Mouse (Mus musculus): ENCODE measurements around the gene Parpbp. TPM values are rescaled to one million over a fixed set of nuclear protein-coding genes. Genes with fewer than 3 reads are reported as not detected.

Gene Parpbp
- not detected for total RNA-seq (2021)
- long read RNA-seq, experiment 1, result 0 reads
- long read RNA-seq, experiment 2, result 0 reads

DNA sequence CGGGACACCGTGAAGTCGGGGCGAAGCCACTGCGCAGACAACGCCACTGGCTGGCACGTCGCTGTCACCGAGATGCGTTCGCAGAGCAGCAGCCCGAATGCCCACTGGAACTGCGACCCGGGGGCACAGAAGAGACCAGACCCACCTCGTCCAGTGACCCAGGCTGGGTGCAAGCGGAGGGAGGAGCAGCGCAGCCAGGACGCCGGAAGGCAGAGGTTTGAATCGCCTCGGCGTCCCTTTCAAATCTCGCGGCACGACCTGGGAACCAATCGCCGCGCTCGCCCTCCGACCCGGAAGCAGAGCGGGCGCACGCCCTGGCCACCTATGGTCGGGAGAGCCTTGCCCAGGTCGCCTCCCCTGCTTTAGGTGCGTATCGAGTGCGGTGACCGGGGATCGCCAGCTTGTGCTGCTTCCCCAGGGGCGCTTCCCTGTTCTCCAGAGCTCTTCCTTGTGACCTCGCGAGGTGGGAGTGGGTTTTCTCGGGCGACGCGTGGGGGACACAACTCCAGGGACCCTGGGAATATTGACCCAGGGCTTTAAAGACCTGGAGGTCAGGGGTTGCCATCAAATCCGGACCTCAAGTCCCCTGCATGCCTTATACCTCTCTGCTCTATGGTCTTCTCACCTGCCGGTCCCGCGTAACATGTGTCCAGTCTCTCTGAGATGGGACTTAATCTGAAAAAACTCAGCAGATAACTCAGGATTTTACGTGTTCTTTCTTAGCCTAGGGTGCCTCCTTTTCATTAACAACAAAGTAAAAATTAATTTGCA lies at the start of gene Parpbp, which contains the start of gene Nup37:
TSS of gene Parpbp (minus strand) at position 235 of the 771 bp plus-strand sequence.
TSS of gene Nup37 (plus strand) at position 286 of the 771 bp plus-strand sequence.
- DNase-seq, result peak; percentile 92
- Histone ChIP-seq H3K27ac (peak within 1 kb of the TSS; percentile 84), H3K4me3 (peak within 1 kb of the TSS; percentile 96)
- TF ChIP-seq CTCF (IDR thresholded peaks at IDR 0.05), result no peak
- intact Hi-C loops (cut with DNase I), result loop anchor here (10.0 kb wide), 1 partner anchor 158 kb away; no protein-coding TSS in a partner anchor

DNA sequence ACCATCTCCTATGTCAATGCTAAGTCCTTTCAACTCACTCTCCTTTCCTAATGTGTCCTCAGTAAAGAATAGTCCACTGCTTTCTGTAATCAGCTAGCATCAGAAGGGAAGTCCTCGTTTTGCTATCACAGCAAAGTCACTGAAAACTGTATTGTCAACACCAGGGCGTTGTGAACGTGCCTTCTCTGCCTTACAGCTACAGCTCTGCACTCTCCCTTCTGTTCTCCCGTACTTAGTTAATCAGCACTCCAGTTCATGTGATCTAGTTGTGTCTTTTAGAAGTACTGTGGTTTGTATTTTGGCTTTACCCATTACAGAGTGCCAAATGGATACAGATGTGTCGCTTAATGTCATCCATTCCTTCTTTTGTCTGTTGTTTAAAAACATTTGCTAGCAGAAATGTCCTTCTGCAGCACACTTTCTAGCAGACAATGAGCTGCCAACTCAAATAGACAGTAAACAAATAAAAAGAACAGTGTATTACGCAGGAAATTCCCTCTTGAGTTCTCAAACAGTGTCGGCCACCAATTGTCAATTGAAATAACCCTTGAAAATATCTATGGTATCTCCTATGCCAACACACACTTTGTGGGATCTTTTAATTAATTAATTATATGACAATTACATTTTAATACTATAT lies 20.8 kb upstream of the Parpbp start:
- H3K27ac ChIP-seq, result no peak overlapping the region
- intact Hi-C loops (cut with DNase I), result no loop called here
- no peak for DNase-seq
- no peak for TF ChIP-seq CTCF (IDR thresholded peaks at IDR 0.05)
- H3K4me3 ChIP-seq, result no peak overlapping the region

DNA sequence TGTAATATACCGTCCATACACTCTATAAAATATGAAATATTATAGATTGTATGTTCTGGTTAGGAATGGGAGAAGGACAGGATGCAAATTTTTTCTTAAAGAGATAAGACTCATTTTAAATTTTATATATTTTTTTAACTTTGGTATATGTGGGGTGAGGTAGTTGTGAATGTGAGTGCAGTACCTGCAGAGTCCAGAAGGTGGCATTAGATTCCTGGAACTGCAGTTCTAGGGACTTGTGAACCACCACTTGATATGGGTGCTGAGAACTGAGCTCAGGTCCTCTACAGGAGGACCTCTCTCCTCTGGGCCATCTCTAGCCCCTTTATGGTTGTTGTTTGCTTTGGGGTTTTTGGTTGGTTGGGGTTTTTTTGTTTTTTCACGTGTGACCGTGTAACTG lies 19.4 kb upstream of the Parpbp start:
- TF ChIP-seq CTCF (IDR thresholded peaks at IDR 0.05), result peak; percentile 54
- intact Hi-C loops (cut with DNase I), result no loop called here
- Histone ChIP-seq H3K27ac (no peak overlapping the region), H3K4me3 (no peak overlapping the region)
- DNase-seq, result no peak

DNA sequence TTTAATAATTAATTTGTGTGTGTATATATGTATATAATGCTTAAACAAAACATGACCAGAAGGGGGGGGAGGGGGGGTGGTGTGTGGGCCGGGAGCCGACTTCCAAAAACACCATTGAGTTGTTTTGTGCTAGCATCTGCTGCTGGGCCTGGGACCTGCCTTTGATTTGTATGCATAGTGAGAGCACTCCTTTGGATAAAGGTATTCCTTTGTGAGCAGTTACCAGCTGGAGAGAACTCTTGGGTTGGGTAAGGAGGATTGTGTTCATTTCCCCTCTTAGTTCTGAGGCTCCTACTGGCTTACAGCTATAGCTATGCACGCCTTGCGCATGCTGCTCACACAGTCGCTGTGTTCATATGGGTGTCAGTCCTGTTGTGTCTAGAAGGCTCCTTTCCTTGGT lies 15.9 kb upstream of the Parpbp start:
- no peak overlapping the region for H3K27ac ChIP-seq
- intact Hi-C loops (cut with DNase I), result no loop called here
- no peak for TF ChIP-seq CTCF (IDR thresholded peaks at IDR 0.05)

DNA sequence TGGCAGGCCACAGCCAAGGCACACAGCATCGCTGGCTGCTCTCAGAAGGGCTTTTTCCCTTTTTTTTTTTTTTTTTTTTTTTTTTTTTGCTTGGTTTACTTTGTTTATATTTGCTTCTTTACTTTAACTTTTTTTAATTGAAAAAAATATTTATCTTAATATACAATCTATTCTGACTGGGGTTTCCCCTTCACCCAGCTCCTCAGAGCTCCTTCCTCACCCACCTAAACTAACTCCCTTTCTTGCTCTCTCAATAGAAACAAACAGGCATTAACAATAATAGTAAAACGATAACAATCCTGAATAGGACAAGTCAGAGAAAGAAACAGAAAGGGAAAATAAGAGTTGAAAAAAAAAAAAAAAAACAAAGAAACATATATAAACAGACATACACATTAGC lies 15.4 kb upstream of the Parpbp start:
- no peak overlapping the region for H3K27ac ChIP-seq
- TF ChIP-seq CTCF (IDR thresholded peaks at IDR 0.05), result no peak
- no peak for DNase-seq
- intact Hi-C loops (cut with DNase I), result no loop called here
- no peak overlapping the region for H3K4me3 ChIP-seq

More for the DNA sequence above, 15.9 kb upstream of the Parpbp start:
- no peak overlapping the region for H3K4me3 ChIP-seq
- DNase-seq, result no peak

- Histone ChIP-seq H3K27ac (no peak overlapping the region), H3K4me3 (no peak overlapping the region)
- no peak for DNase-seq
- intact Hi-C loops (cut with DNase I), result no loop called here
- no peak for TF ChIP-seq CTCF (IDR thresholded peaks at IDR 0.05)
Observed at GRCm38 (mm10) chr10:88151658-88152057, 4.9 kb upstream of the Parpbp start.

DNA sequence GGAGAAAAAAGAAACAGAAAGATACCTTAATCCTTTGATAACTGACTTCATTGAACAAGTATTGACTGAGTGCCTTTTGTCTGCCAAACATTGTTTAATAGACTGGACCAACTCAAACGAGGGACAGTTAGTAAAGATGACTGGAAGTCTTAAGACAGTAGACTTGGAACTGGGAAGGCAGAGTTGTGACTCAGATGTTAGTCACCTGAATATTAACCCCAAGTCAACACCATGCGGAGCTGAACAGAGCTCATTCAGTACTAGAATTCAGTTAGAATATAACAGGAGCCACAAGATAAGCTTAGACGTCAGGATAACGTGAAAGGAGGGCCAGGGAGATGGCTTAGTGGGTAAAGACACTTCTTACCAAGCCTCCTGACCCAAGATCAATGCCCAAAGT lies 3.6 kb upstream of the Parpbp start:
- intact Hi-C loops (cut with DNase I), result no loop called here
- no peak overlapping the region for H3K27ac ChIP-seq

DNA sequence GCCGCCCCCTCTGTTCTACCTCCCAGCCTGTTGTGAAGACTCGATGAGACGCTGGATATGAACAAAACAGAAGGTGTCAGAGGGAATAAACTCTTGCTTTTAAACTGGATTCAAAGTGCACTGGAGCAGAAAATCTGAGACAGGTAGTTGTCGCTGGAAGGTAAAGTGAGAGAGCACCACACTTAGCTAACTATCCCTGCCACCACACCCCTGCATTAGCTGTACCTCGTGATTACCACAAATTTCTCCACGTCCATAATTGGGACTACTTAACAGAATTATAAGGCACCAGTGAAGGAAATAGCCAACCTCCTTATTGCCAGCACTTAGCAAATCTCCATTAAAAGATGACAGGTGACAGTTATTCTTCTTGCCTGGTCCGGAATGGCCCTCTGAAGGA lies 554 bp downstream of the Parpbp start:
- Histone ChIP-seq H3K27ac (no peak overlapping the region), H3K4me3 (peak overlapping the region; percentile 96)
- intact Hi-C loops (cut with DNase I), result loop anchor here (10.0 kb wide), 1 partner anchor 159 kb away; no protein-coding TSS in a partner anchor
- no peak for TF ChIP-seq CTCF (IDR thresholded peaks at IDR 0.05)
- DNase-seq, result no peak

More for the DNA sequence above, 3.6 kb upstream of the Parpbp start:
- TF ChIP-seq CTCF (IDR thresholded peaks at IDR 0.05), result no peak
- DNase-seq, result no peak
- no peak overlapping the region for H3K4me3 ChIP-seq

DNA sequence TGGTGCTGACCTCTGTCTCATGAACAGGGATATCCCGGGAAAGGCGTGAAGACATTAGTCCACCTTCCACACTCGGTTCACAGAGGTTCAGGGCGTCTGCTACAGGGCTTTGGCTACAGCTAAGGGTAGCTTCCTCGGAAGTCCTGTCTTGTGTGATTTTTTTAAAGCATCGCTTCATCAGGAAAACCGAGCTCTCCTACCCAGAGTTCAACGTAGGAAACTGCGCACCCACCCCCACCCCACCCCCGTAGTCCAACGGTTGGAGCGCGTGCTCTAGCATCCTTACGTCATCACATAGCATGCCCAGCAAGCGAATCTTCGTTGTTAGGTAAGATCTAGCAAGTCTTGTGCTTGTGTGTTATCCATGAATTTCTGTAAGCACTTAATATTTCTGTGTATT lies 11.1 kb downstream of the Parpbp start:
- no peak for DNase-seq
- Histone ChIP-seq H3K27ac (no peak overlapping the region), H3K4me3 (no peak overlapping the region)
- intact Hi-C loops (cut with DNase I), result no loop called here
- TF ChIP-seq CTCF (IDR thresholded peaks at IDR 0.05), result no peak

- intact Hi-C loops (cut with DNase I), result no loop called here
- TF ChIP-seq CTCF (IDR thresholded peaks at IDR 0.05), result peak; percentile 31; the same call in 1 of the 2 replicates
- Histone ChIP-seq H3K4me3 (no peak overlapping the region), H3K27ac (no peak overlapping the region)
- no peak for DNase-seq
Observed at GRCm38 (mm10) chr10:88119721-88120120, 27.0 kb downstream of the Parpbp start.

- no peak for TF ChIP-seq CTCF (IDR thresholded peaks at IDR 0.05)
- intact Hi-C loops (cut with DNase I), result no loop called here
- Histone ChIP-seq H3K4me3 (no peak overlapping the region), H3K27ac (no peak overlapping the region)
- DNase-seq, result no peak
Observed at GRCm38 (mm10) chr10:88113290-88113689, 33.5 kb downstream of the Parpbp start.

DNA sequence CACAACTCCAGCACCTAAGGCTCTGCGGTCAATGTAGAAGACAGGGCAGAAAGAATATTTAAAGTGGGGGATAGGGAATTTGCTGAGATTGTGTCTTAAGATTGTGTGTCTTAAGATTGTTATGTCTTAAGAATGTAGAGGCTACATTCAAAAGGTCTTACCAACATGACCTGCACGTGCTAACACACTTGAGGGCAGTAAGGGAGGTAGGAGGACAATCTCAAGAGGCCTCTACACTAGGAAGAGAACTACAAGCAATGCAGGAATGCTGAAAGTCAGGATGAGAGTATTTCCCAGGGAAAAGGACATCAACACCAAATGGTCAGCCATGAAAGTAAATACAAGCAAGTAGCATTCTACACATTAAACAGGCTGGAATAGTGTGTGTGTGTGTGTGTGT lies 40.6 kb downstream of the Parpbp start:
- DNase-seq, result no peak
- Histone ChIP-seq H3K27ac (no peak overlapping the region), H3K4me3 (no peak overlapping the region)
- intact Hi-C loops (cut with DNase I), result no loop called here
- no peak for TF ChIP-seq CTCF (IDR thresholded peaks at IDR 0.05)

DNA sequence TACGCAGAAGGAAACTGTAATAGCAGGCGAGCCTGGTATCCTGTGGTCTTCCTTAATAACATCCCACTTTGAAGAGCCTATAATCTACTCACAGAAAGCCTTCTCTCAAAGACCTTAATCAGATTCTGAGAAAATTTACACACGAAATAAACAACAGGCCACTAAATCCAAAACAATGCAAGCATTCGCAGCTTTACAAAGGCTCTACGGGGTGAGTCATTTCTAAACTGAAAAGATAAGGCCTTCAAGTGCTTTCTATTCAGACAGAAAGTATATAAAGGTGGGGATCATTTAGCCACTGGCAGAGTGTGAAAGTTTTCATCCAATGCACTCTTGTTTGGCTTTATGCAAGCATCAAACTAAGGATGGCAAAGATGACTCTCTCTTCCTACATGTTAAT lies 56.0 kb downstream of the Parpbp start, which contains the start of gene Pmch:
TSS of gene Pmch (plus strand) at position 301 of the 400 bp plus-strand sequence.
- Histone ChIP-seq H3K27ac (no peak within 1 kb of the TSS), H3K4me3 (no peak within 1 kb of the TSS)
- no peak for DNase-seq
- no peak for TF ChIP-seq CTCF (IDR thresholded peaks at IDR 0.05)
- intact Hi-C loops (cut with DNase I), result no loop called here

Data from gastrocnemius, adult 2 months (tissue).